Mouse (Mus musculus): Measurements from ENCODE around the gene Bpifb9a. TPM values are rescaled to one million over a fixed set of nuclear protein-coding genes. Genes with fewer than 3 reads are reported as not detected.

The Bpifb9a gene
- polyA plus RNA-seq, 1 experiment: not detected

Other genes with a start within 250 kb of the Bpifb9a start
- gene Bpifa2, start 249.6 kb upstream of the Bpifb9a start, polyA plus RNA-seq (2012; rRNA removed): not detected in 2 replicates
- not detected in 2 replicates for gene Bpifa3, start 127.5 kb upstream of the Bpifb9a start, polyA plus RNA-seq (2012; rRNA removed)
- gene Bpifa1, start 115.0 kb upstream of the Bpifb9a start, polyA plus RNA-seq (2012; rRNA removed): not detected in 2 replicates
- gene Bpifa5, start 95.2 kb upstream of the Bpifb9a start, polyA plus RNA-seq (2012; rRNA removed): 0.88 and 0.90 TPM in 2 replicates
- gene Bpifb1, start 67.0 kb upstream of the Bpifb9a start, polyA plus RNA-seq (2012; rRNA removed): not detected in 2 replicates
- gene Bpifb5, start 34.1 kb upstream of the Bpifb9a start, polyA plus RNA-seq (2012; rRNA removed): 0.08 and 0.21 TPM in 2 replicates
- not detected in 2 replicates for gene Bpifb9b, start 49.4 kb downstream of the Bpifb9a start, polyA plus RNA-seq (2012; rRNA removed)
- 19.2 and 21.7 TPM in 2 replicates for gene Cdk5rap1, start 115.2 kb downstream of the Bpifb9a start, polyA plus RNA-seq (2012; rRNA removed)
- gene Snta1, start 150.2 kb downstream of the Bpifb9a start, polyA plus RNA-seq (2012; rRNA removed): 33.7 and 35.7 TPM in 2 replicates
- gene Cbfa2t2, start 178.6 kb downstream of the Bpifb9a start, polyA plus RNA-seq (2012; rRNA removed): 29.5 and 31.5 TPM in 2 replicates

Data from cerebellum, adult 2 months (tissue).